Mouse (Mus musculus): ENCODE data around the gene H2-Q2. TPM values are rescaled to one million over a fixed set of nuclear protein-coding genes. Genes with fewer than 3 reads are reported as not detected.
"Not testable (repeated sequence)": the region's sequence is repeated elsewhere in the genome, so short reads cannot be mapped to it uniquely, and the experiment has no call there.

Gene H2-Q2
- polyA plus RNA-seq, 1 experiment from 2014 or later: 0.75 TPM

- H3K27ac ChIP-seq (replicated peaks); H3K4me1 ChIP-seq; H3K4me3 ChIP-seq; H3K36me3 ChIP-seq (replicated peaks); DNase-seq (ENCODE audit: low spot score); H3K9me3 ChIP-seq: not testable (repeated sequence)
- peaks cover 34% of the 10 kb centered on the region for H3K27me3 ChIP-seq (replicated peaks; ENCODE audit: low read depth, poor library complexity, severe bottlenecking)
- 67% methylated on average over 2 of the region's 2 CpGs for WGBS
Measured at GRCm38 (mm10) chr17:35392671-35393070, 50.6 kb downstream of the H2-Q2 start.

DNA sequence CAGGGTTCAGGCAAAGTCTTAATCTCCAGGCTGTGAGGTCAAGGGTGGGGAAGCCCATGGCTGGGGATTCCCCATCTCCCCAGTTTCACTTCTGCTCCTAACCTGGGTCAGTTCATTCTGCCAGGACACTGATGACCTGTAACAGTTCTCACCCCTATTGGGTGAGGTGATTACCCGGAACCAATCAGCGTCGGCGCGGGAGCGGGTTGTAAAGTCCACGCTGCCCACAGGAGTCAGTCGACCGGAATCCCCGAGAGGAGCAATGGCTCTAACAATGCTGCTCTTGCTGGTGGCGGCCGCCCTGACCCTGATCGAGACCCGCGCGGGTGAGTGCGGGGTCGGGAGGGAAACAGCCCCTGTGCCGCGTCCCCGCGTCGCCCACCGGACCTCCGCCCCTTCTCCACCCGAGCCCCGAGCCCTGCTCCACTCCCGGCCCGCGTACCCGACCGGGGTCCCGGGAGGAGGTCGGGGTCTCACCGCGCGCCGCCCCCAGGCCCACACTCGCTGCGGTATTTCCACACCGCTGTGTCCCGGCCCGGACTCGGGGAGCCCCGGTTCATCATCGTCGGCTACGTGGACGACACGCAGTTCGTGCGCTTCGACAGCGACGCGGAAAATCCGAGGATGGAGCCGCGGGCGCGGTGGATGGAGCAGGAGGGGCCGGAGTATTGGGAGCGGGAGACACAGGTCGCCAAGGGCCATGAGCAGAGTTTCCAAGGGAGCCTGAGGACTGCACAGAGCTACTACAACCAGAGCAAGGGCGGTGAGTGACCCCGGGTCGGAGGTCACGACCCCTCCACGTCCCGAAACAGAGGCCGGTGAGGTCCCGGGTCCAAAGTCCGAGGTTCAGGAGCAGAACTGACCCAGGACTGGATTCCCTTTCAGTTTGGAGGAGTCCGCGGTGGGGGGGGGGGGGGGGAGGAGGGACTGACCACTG is 52.1 kb downstream of the H2-Q2 start:
- not testable (repeated sequence) for H3K27ac ChIP-seq (replicated peaks); H3K9me3 ChIP-seq; H3K4me1 ChIP-seq; H3K36me3 ChIP-seq (replicated peaks)
- DNase-seq (ENCODE audit: low spot score): peak; percentile 15
- peaks cover 34% of the 10 kb centered on the region for H3K27me3 ChIP-seq (replicated peaks; ENCODE audit: low read depth, poor library complexity, severe bottlenecking)
- WGBS: 1% methylated on average over 59 of the region's 75 CpGs
- H3K4me3 ChIP-seq: peak overlapping the region; percentile 45

Other genes with a start within 250 kb of the H2-Q2 start
- not detected in 2 replicates for gene Ly6g5c, start 234.0 kb upstream of the H2-Q2 start, polyA plus RNA-seq (2016; fragmentation: Nextera tagmentation; extraction: Ambion mirVana)
- gene Ly6g5b, start 226.8 kb upstream of the H2-Q2 start, polyA plus RNA-seq (2016; fragmentation: Nextera tagmentation; extraction: Ambion mirVana): 1.5 and 1.6 TPM in 2 replicates
- 32.5 and 33.3 TPM in 2 replicates for gene Gpank1, start 220.8 kb upstream of the H2-Q2 start, polyA plus RNA-seq (2016; fragmentation: Nextera tagmentation; extraction: Ambion mirVana)
- gene Csnk2b, start 220.2 kb upstream of the H2-Q2 start, polyA plus RNA-seq (2016; fragmentation: Nextera tagmentation; extraction: Ambion mirVana): 283 and 288 TPM in 2 replicates
- 9.6 and 9.7 TPM in 2 replicates for gene D17H6S53E, start 215.9 kb upstream of the H2-Q2 start, polyA plus RNA-seq (2016; fragmentation: Nextera tagmentation; extraction: Ambion mirVana)
- 0.40 and 0.69 TPM in 2 replicates for gene Apom, start 210.2 kb upstream of the H2-Q2 start, polyA plus RNA-seq (2016; fragmentation: Nextera tagmentation; extraction: Ambion mirVana)
- 73.8 and 77.8 TPM in 2 replicates for gene Bag6, start 207.1 kb upstream of the H2-Q2 start, polyA plus RNA-seq (2016; fragmentation: Nextera tagmentation; extraction: Ambion mirVana)
- 203 and 205 TPM in 2 replicates for gene Prrc2a, start 177.3 kb upstream of the H2-Q2 start, polyA plus RNA-seq (2016; fragmentation: Nextera tagmentation; extraction: Ambion mirVana)
- gene Aif1, start 166.2 kb upstream of the H2-Q2 start, polyA plus RNA-seq (2016; fragmentation: Nextera tagmentation; extraction: Ambion mirVana): 2.9 and 3.9 TPM in 2 replicates
- 2.6 and 6.9 TPM in 2 replicates for gene Lst1, start 153.8 kb upstream of the H2-Q2 start, polyA plus RNA-seq (2016; fragmentation: Nextera tagmentation; extraction: Ambion mirVana)
- gene Ltb, start 147.8 kb upstream of the H2-Q2 start, polyA plus RNA-seq (2016; fragmentation: Nextera tagmentation; extraction: Ambion mirVana): 0.16 and 0.34 TPM in 2 replicates
- gene Tnf, start 140.2 kb upstream of the H2-Q2 start, polyA plus RNA-seq (2016; fragmentation: Nextera tagmentation; extraction: Ambion mirVana): not detected in 2 replicates
- not detected in 2 replicates for gene Lta, start 136.9 kb upstream of the H2-Q2 start, polyA plus RNA-seq (2016; fragmentation: Nextera tagmentation; extraction: Ambion mirVana)
- 0.33 and 0.40 TPM in 2 replicates for gene Gm16181, start 121.4 kb upstream of the H2-Q2 start, polyA plus RNA-seq (2016; fragmentation: Nextera tagmentation; extraction: Ambion mirVana)
- gene Atp6v1g2, start 108.6 kb upstream of the H2-Q2 start, polyA plus RNA-seq (2016; fragmentation: Nextera tagmentation; extraction: Ambion mirVana): 5.2 and 5.6 TPM in 2 replicates
- gene Nfkbil1, start 106.5 kb upstream of the H2-Q2 start, polyA plus RNA-seq (2016; fragmentation: Nextera tagmentation; extraction: Ambion mirVana): 9.3 and 9.6 TPM in 2 replicates
- gene Ddx39b, start 100.5 kb upstream of the H2-Q2 start, polyA plus RNA-seq (2016; fragmentation: Nextera tagmentation; extraction: Ambion mirVana): 726 and 735 TPM in 2 replicates
- 30.3 and 32.9 TPM in 2 replicates for gene H2-D1, start 79.5 kb upstream of the H2-Q2 start, polyA plus RNA-seq (2016; fragmentation: Nextera tagmentation; extraction: Ambion mirVana)
- not detected in 2 replicates for gene H2-Q1, start 21.8 kb upstream of the H2-Q2 start, polyA plus RNA-seq (2016; fragmentation: Nextera tagmentation; extraction: Ambion mirVana)
- gene H2-Q4, start 37.4 kb downstream of the H2-Q2 start, polyA plus RNA-seq (2016; fragmentation: Nextera tagmentation; extraction: Ambion mirVana): 1.5 and 1.6 TPM in 2 replicates
- gene H2-Q6, start 82.6 kb downstream of the H2-Q2 start, polyA plus RNA-seq (2016; fragmentation: Nextera tagmentation; extraction: Ambion mirVana): 1.5 and 1.6 TPM in 2 replicates
- gene H2-Q7, start 96.9 kb downstream of the H2-Q2 start, polyA plus RNA-seq (2016; fragmentation: Nextera tagmentation; extraction: Ambion mirVana): 12.2 and 12.9 TPM in 2 replicates
- 0.39 and 0.57 TPM in 2 replicates for gene H2-Q10, start 127.8 kb downstream of the H2-Q2 start, polyA plus RNA-seq (2016; fragmentation: Nextera tagmentation; extraction: Ambion mirVana)
- not detected in 2 replicates for gene Pou5f1, start 163.8 kb downstream of the H2-Q2 start, polyA plus RNA-seq (2016; fragmentation: Nextera tagmentation; extraction: Ambion mirVana)
- 43.7 and 45.5 TPM in 2 replicates for gene Tcf19, start 174.6 kb downstream of the H2-Q2 start, polyA plus RNA-seq (2016; fragmentation: Nextera tagmentation; extraction: Ambion mirVana)
- gene Cchcr1, start 174.9 kb downstream of the H2-Q2 start, polyA plus RNA-seq (2016; fragmentation: Nextera tagmentation; extraction: Ambion mirVana): 24.2 and 25.0 TPM in 2 replicates
- 1.6 and 1.9 TPM in 2 replicates for gene Psors1c2, start 191.0 kb downstream of the H2-Q2 start, polyA plus RNA-seq (2016; fragmentation: Nextera tagmentation; extraction: Ambion mirVana)
- gene Cdsn, start 209.9 kb downstream of the H2-Q2 start, polyA plus RNA-seq (2016; fragmentation: Nextera tagmentation; extraction: Ambion mirVana): not detected in 2 replicates
- not detected in 2 replicates for gene 2300002M23Rik, start 225.2 kb downstream of the H2-Q2 start, polyA plus RNA-seq (2016; fragmentation: Nextera tagmentation; extraction: Ambion mirVana)